Mouse (Mus musculus): ENCODE results near the gene Reps1.

Gene Reps1

DNA sequence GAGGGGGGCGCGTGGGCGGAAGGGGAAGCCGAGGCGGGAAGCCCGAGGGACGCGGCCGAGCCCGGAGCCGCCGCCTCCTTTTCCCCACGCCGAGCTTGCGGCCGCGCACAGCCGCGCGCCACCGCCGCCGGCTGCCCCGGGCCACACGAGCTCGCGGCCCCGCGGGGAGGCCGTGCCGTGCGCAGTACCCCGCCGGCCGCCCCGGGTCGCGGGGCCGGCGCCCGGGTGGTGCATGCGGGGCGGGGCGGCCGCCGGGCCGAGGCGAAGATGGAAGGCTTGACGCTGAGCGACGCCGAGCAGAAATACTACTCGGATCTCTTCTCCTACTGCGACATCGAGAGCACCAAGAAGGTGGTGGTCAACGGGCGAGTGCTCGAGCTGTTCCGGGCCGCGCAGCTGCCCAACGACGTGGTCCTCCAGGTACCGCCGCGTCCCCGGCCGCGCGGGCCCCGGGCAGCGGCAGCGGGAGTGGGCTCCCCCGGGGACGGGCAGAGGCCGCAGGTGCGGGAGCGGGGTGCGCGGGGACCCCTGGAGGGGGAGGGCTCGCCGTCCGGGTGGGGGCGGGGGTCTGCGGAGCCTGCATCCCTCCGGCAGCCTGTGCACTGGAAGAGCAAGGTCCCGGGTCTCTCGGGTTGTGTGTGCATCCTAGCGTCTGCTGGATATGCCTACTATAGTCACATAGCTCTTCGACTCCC is at the start of gene Reps1:
Gene Reps1 (plus strand): TSS at position 166 of the 695 bp plus-strand sequence.
- DNase-seq: peak; percentile 66

DNA sequence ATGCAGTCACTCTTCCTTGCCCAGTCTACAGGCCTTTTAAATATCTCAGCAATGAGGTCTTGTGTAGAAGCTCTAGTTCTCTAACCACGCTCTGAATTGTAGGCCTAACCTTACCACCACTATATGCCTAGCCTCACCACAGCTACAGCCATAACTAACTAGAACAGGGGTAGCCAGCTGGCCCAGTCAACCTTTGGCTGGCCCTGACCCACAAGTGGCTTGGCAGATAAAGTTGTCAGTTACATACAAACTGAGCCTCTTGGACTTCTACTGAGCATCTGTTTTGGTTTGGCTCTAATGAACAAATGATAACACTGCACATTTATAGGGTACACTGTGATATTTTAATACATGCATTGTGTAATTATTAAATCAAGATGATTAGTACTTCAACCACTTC is 48.9 kb upstream of the Reps1 start:
- no peak for DNase-seq

DNA sequence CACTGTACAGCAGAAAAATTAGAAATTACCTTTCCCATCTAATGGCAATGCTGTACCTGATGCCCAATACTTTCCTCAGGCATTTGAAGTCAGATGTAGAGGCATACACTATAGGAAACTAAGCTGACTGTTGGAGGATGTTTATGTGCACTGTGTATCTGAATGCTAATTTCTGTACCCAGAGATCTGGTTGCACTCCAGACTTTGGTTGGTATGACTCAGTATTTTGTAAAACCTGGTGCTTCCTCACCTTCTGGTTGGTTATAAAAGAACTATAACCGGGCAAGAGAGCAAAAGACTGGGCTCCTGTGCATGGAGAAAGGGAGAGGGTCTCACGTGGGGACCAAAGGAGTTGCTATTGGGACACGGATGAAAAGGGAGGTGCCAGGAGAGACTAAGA is 48.4 kb upstream of the Reps1 start:
- no peak for DNase-seq

DNA sequence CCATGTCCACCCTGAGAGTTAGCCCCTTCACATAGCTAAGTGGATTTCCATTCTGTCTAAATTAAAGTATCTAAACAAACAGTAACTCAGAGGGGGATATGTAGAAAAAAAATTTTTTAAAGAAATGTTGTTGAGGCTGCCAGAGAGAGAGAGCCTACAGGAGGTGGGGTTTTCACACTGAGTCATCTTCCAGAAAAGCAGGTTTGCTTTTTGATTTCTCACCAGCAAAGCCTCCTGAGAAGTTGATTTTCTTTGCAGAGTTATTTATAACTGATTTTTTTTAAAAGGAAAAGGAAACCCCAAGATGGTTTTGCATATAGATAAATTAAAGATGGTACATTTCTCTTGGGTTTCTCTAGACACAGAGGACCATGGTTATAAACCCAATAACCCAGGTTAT is 47.5 kb upstream of the Reps1 start:
- no peak for DNase-seq

DNA sequence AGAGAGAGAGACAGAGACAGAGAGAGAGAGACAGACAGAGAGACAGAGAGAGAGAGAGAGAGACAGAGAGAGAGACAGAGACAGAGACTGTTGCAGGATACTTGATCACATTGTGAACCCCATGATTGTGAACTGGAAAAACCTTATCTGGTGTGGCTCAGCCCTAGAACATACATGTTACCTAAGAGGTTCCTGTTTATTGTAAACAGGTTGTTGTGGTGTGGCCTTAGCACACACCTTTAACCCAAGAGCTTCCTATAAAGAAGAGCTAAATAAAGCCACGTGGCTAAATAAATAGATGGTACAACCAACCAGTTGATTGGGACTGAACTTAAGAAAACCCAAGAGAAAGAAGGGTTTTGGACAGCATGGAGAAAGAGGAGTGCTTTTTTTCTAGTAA is 45.9 kb upstream of the Reps1 start:
- DNase-seq: no peak

DNA sequence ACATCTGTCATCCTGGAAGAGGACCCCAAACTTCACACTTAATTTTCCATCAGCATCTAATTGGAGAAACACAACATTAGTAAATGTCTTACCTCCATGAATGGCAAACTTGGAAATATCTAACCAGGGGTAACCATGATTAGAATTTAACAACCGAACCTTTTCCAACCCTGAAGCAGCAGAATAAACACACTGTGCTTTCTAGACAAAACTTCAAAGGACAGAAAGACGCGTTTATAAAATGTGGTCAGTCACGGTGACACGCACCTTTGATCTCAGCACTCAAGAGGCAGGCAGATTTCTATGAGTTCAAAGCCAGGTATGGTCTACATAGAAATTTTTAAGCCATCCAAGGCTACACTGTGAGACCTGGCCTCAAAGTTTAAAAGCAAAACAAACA is 43.9 kb upstream of the Reps1 start:
- DNase-seq: no peak

DNA sequence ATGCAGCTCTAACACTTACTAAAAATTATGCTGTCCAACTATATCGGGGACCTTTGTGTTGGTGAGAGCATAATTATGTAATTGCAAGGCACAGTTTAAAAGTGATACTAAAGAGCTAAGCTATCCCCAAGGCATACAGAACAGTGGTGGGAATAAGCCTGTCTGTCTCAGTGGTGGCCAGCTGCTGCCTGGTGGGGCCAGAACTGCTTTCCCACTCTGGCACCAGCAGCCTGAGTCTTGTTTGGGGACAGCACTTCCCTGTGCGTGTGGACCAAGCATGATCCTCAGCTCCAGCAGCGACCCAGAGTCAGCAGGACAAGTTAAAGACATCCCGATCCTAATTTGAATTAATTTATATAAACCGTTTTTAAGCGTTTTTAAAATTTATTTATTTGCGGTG is 35.2 kb upstream of the Reps1 start:
- no peak for DNase-seq

DNA sequence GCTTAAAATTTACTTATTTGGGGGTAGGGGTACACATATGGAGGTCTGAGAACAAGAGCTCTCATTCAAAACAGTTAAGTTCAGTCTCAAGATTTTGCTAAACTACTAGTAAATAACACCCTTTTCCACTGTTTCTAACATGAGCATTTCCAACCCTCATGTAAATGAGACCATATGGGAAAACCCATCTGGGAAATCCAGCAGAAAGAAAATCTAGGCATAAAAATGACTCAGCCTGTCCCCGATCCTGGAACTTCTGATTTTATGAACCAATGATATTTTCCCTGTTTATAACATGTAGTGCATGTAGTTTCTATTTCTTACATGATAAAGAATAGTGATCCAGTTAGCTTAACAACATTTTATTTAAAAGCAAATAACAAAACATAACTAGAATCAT is 34.8 kb upstream of the Reps1 start:
- no peak for DNase-seq

DNA sequence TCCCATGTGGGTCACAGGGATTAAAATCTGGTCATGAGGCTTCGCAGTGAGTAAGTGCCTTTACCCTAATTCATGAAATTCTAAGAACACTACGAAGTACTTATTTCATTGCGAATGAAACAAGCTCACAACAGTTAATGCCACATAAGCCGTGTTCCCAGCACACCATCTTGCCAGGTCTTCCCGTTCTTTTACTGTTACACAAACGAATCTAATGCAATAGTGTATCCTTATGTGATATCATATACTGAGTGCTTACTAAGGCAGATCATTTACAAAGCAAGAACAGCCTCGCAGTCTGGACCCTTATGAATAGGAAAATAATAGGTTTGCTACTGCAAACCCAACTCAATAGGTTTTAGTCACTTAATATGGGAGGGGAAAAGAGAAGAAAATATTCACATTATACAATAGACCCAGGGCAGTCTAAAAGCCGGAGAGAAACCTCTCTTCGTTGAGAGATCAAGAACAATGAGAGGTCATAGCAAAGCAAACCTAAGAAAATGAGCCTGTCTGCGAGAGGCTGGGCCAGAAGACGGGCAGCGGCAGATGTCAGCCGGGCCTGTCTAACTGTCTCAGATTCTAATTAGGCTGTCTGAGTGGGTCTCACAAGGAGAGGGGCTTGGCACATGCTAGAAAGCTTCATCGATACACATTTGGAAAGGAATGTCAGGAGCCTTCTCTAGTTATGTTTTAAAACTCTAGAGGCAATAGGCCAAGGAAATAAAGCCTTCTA is 33.9 kb upstream of the Reps1 start:
- DNase-seq: no peak

DNA sequence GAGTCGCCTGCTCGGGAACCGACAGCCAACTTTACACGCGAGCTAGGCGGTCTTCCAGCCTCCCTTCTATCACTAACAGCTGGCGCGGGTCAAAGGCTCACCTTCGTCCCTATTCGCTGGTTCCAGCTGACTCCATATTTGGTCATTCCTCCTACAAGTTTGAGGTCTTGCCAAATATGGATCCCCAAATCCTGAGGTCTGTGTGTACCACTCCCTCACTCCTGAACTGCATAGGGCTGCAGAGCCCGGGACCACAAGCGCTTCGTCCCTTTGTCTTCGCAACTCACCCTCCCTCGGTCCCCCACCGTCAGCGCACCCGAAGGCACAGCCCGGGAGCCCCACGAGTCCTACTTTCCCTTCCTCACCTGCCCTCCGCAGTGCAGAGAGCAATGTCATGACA is 33.3 kb upstream of the Reps1 start:
- DNase-seq: peak; percentile 74

DNA sequence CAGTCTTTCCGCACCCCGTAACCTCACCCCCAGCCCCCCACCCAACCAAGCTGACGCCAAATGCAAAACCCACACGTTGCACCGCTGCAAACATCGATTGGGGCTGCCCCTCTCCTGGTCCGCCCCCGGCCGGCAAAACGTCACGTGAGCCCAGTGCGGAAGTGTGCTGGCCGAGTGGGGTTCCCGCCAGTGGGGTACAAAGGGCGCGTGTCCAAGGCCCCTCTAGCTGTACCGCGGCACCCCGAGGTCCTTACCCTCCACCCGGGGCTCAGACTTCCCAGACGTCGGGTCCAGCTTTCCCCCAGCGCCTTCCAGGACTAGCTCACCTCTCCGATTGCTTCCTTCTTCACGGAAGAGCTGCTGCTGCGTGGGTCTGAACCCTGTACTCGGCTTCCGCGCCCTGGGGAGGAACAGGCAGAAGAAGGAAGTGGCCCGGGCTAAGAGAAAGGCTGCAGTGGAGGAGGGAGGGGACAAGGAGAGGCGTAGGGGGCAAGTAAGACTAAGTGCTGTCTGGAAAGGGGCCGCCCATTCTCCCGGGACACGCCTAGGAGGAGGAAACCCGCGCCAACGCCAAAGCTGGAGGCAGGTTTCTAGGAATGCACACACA is 32.8 kb upstream of the Reps1 start, which contains the start of gene Abracl:
Gene Abracl (minus strand): TSS at position 548 of the 607 bp plus-strand sequence.
- DNase-seq: peak; percentile 83

DNA sequence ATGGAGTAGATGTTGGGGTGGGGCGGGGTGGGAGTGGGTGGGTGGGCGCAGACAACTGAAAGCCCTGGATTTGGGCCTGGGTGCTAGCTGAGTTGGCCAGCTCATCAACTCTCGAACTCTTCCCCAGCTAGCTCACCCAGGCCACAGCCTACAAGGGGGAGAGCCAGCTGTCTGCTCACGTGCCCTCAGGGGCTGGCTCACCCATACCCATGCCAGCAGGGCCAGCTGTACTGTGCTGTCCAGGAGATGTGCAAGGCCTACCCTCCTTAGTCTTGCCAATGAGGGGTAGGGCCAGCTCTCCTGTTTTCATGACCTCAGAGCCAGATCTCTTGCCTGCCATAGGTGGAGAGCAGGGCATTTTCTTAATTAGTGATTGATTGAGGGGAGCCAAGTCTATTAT is 21.3 kb upstream of the Reps1 start:
- DNase-seq: no peak

DNA sequence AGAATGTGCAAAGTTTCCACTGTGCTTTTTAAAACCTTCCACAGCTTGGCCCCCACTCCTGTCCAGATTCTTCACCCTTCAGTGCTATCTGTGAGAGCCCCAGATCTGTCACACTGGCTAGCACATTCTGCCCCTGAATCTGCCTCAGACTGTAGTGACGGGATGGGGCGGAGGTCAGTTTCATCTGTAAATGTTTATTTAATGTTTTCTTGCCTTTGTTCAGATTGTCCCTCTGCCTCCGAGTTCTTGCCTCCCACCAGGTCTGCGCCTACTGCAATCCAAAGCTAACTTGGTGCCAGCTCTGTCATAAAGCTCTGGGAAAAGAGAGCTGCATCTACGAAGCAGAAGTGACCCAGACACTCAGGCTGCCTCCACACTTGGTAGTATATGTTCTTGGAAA is 18.8 kb upstream of the Reps1 start:
- no peak for DNase-seq

DNA sequence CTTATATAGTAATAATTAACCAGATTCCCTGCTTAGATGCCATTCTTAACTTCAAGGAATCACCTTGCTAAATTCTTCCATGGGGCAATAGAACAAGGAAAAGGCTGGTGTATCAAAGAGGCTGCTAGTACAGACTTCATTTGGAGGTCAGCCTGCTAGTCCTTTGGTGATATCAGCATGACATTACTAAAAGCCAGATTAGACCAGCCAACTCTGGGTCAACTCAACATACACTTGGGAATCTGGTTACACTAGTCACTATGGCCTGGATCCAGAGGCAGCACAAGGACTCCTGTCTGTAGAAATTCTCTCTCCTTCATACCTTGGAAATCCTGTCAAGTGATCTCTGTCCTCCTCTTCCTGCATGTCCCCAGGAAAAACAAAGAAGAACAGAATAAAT is 9.3 kb upstream of the Reps1 start:
- no peak for DNase-seq

DNA sequence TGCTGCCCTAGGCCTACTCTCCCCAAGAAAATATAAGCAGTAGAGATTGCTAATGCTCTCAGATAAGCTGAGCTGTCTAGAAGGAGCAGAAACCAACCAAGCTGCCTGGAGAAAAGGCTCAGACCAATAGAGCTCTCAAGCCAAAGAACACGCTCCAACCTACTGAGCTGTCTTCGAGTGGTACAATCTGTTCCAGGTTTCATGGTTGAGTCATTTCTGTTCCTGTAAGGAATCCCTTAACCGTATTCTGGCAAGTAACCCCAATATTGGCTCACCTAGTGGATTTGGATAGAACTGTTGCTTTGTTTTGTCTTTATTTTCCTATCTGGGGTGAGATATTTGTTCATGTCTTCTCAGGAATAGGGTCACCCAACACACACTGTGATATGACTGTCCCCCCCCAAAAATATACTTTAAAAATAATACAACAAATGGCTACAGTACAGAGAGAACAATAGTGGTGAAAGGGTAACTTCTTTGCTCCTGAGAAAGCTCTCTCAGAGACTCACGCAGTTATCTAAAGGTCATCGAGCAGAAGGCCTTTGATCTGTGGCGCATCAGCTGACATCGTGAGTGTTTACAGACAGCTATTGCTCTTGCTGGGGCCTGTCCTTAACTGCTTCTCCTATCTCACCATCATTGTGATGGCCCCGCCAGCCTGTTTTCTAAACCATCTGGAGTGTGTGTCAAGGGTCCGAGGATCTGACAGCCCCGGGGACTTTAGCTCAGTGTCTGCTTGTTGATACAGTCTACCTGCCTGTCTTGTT is 8.1 kb upstream of the Reps1 start:
- no peak for DNase-seq

DNA sequence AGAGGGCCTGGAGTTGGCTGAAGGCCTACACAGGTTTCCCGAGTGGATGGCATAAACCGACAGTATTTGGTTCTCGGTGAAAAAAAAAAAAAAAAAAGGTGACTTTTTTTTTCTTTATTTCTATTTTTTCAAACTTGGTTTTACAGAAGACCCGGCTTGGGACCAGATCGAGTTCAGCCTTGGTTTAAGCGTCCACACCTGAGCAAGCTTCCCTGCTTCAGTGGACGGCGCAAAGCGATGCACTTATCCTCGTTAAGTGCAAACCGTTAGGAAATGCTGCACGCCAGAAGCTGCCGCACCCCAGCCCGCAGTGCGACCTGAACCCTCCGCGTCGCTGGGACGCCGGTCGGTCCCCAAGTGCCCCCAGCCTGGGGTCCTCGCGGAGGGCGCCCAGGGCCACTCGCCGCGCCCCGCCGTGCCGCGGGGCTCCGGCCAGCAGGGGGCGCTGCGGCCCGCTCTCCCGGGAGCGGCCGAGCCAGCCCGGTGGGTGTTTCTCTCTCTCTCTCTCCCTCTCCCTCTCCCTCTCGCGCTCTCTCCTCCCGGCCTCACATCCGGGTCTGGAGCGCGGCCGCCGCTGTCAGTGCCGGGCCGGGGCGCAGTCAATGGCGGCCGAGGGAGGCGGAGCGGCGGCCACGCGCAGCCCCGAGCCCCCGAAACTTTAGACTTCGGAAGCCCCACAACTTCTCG is 509 bp upstream of the Reps1 start:
- peak; percentile 90 for DNase-seq

DNA sequence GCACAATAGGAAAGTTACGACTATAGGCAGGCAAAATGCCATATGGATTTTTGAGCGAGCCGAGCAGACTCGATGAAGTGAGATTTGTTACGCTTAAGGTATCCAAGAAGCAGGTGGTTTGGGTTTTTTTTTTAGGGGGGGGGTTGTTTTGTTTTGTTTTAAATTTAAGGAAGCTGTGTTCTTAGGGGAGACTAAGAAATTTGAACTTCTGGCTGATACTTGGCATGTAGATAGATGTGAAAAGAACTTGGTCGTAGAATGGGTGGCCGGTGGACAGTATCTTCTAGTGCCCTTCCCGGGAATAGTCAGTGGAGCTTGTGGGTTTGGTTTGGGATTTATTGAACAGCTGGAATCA is 707 bp downstream of the Reps1 start:
- DNase-seq: no peak

DNA sequence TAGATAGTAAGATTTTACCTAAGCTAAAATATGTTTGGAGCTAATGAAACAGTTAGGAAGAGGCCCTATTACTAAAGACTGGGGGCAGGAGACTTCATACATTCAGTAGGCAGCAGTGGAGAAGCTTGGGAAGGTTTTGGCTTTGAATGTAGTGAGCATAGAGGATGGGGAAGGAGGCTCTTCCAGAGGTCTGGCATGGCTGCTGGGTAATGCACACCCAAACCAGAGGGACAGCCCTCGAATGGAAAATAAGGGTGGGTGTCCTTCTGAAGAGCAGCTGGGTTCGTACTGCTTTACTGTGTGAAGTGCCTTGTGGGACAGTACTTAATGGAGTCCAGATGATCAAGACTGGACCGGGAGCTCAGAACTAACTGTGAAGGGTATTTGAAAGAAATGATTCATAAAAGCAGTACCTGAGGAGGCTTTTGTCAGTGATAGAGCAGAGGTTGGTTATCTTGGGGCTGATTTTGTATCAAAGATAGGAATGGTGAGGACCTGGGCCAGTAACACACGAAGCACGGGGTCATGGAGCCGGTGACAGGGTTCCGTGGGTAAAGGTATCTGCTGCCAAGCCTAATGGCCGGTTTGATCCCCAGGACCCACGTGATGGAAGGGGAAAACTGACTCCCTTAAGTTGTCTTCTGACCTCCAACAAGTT is 3.1 kb downstream of the Reps1 start:
- DNase-seq: no peak

DNA sequence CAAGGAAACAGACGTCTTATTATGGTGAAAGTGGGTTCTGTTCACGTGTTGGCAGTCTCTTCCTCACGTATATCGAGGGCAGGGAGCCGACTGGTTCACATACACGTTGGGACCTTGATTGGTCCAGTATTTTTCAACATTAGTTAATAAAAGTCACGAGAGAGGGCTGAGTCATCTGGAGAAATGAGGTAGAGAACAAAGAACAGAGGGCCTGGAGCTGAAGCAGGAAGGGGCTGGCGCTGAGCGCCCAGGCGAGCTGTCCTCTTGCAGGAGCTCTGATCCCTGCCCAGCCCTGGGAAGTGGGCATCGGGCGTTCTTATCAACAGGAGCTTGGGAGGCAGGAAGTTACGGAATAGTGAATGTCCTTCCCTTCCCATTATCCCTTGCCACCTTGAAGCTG is 4.1 kb downstream of the Reps1 start:
- no peak for DNase-seq

DNA sequence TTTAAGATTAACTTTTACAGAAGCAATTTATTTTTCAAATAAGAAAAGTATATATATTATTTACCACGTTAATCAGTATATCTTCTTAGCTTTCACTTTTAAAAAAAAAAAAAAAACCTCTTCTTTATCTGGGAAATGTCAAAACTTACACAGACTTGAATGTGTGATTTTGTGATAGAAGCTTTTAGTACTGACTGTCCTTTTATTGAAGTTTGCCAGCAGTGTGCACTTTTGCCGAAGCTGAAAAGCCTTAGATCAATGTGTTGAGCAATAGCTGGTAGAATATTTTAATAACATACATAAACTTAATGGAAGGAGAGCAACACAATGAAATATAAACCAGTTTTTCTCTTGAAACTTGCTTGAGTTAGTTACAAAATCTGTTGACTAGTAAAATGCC is 5.1 kb downstream of the Reps1 start:
- no peak for DNase-seq

DNA sequence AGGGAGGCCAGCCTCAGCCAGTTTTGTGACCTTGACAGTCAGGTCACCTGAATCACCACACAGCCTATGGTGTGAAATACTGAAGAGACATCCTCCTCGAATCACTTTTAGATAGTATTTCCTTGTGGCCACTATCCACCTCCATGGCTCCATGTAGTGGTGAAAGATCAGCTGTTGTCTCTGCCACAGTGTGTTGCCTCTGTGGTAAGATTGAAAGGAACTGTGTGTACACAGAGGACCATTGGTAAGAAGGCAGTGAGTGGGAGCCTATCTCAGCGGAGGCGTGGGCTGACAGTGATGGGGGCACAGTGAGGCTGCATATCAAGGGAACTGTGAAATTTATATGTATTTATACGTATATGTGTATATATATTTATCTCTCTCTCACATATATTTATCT is 5.9 kb downstream of the Reps1 start:
- no peak for DNase-seq

DNA sequence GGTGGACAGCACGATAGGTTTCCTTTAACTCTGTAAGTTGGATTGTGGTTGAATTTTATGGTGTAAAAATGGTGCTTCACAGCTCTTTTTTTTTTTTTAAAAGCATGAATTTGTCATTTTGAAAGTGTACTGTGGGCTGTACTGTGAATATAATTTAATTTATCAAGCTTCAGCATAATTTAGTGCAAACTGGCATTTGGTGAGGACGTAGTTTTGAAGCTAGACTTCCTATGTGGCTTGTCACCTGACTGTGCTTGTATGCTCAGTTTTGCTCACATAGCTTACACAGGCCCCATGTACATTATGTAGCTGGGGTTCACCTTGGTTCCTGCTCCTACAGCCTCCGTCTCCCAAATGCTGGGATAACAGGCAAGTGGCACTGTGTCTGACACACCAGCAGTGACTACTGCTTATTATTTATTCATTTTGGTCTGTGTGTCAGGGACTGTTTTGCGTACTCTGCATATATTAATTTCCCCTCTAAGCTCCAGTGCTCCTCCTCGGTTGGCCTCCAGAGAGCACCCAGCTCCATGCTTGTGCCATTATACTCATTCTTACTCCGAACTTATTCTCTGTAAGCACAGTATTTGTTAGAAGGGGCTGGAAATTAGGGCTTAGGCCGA is 9.1 kb downstream of the Reps1 start:
- no peak for DNase-seq
